Mouse (Mus musculus) bone marrow macrophage, adult 2 months (primary cell): ENCODE data around the gene Cask. TPM values are rescaled to one million over a fixed set of nuclear protein-coding genes. Genes with fewer than 3 reads are reported as not detected.
A peak's percentile ranks its signal among the peaks of the same experiment; 100 is the strongest.

Source experiments
- H3K27ac ChIP-seq: 2 replicates; pipeline ENCODE4 v1.5.1; 2012; ENCODE audit warnings: low read depth, low read length; ENCODE audit not compliant: insufficient read depth
- H3K4me1 ChIP-seq: 2 replicates; pipeline ENCODE4 v1.6.1; 2012; ENCODE audit warnings: low read length; ENCODE audit not compliant: control insufficient read depth, insufficient read depth
- H3K4me3 ChIP-seq: 2 replicates; pipeline ENCODE4 v1.5.1; 2012; ENCODE audit warnings: mild to moderate bottlenecking, low read length, moderate library complexity; ENCODE audit not compliant: insufficient read depth
- CTCF ChIP-seq: IDR thresholded peaks from 2 replicates; pipeline ENCODE4 v1.5.1; 2012; ENCODE audit warnings: low read depth, mild to moderate bottlenecking, low read length, moderate library complexity
- POLR2A ChIP-seq: IDR thresholded peaks from 2 replicates; pipeline ENCODE4 v1.6.1; 2012; ENCODE audit warnings: mild to moderate bottlenecking, low read depth, low read length, borderline replicate concordance
- polyA plus RNA-seq: library from polyadenylated mRNA; stranded (reverse); fragments of >200 nt; gene quantifications from 2 replicates; pipeline ENCODE4 v1.2.4, GENCODE M21; 2012; ENCODE audit not compliant: missing spikeins, insufficient read depth, insufficient read length

The Cask gene
- 19.8 and 24.9 TPM in 2 replicates for polyA plus RNA-seq

DNA sequence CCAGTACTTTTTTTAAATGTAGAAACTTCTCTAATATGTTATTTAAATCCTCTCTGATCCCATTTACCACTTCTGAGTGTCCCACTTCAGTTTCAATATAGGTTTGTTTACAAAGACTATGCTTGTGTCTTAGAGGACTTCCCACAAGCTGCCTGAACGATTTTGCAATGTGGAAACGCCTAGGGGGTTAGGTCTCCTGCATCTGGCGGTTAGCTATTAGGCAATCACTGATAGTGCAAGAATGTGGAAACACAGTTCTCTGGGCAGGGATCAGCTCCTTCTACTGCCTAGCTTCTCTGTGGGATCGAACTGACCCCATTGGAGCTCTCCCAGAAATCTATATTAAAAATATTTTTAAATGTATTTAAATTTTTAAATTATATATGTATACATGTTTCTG is at the start of gene Cask:
Gene Cask, minus strand, starts transcription at position 83 of the 400 bp plus-strand sequence.
- Histone ChIP-seq H3K4me3 (no peak within 1 kb of the TSS), H3K27ac (peak within 1 kb of the TSS; percentile 55), H3K4me1 (peaks cover 2% of the 10 kb centered on the region; the same call in 1 of the 2 replicates)
- TF ChIP-seq CTCF (no peak), POLR2A (no peak)

DNA sequence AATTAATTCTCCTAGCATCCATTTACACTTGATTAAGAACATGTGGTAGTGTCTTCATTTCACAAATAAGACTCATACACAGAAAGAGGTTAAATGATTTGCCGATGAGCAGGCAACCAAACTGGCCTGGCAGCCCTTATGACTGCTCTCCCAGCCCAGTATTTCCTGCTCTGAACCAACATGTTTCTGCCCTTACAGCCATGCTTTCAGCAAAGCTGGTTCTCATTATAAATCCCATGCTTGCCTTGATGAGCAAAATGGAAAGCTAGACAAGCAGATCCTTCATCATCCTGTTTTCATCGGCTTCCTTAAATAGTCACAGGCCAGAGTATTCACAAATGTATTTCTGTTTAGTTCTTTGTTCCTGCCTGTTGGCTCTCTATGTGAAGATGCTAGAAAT is 38.8 kb upstream of the Cask start:
- H3K4me3 ChIP-seq, result no peak overlapping the region
- no peak overlapping the region for H3K27ac ChIP-seq
- TF ChIP-seq CTCF (no peak), POLR2A (no peak)
- no peaks in the 10 kb centered on the region for H3K4me1 ChIP-seq

DNA sequence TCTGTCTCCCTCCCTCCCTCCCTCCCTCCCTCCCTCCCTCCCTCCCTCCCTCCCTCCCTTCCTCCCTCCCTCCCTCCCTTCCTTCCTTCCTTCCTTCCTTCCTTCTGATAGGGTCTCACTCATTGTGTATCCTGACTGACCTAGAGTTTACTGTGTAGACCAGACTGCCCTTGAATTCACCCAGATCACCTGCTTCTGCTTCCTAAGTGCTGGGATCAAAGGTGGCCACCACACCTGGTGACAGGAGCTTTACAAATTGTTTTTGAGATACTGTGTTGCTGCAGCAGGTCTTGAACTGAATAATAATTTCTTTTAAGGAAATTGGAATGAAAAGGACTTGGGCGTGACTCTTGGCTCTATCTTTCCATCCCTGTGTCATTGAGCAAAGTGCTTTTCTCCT is 33.2 kb upstream of the Cask start:
- TF ChIP-seq POLR2A (no peak), CTCF (no peak)
- no peak overlapping the region for H3K4me3 ChIP-seq
- no peak overlapping the region for H3K27ac ChIP-seq
- no peaks in the 10 kb centered on the region for H3K4me1 ChIP-seq

DNA sequence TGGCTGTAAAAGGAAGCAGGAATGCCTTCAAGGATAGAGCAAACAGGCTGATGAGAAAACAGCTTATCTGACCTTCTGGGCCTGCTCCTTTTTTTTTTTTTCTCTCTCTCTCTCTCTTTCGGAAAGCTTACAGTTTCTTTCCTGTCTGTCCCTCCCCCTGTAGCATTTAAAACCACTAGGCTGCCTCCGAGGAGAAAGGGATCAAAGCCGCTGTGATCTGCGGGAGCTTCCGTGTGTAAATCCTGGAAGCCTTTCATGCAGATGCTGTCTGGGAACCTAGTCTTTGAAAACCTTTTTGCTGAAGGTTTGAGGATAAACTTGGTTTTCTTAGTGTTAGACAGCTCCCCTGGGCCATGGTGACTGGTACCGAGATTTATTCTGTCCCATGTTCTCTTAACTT is 30.8 kb upstream of the Cask start:
- H3K4me1 ChIP-seq, result no peaks in the 10 kb centered on the region
- no peak overlapping the region for H3K27ac ChIP-seq
- no peak for TF ChIP-seq CTCF
- no peak for TF ChIP-seq POLR2A
- no peak overlapping the region for H3K4me3 ChIP-seq

DNA sequence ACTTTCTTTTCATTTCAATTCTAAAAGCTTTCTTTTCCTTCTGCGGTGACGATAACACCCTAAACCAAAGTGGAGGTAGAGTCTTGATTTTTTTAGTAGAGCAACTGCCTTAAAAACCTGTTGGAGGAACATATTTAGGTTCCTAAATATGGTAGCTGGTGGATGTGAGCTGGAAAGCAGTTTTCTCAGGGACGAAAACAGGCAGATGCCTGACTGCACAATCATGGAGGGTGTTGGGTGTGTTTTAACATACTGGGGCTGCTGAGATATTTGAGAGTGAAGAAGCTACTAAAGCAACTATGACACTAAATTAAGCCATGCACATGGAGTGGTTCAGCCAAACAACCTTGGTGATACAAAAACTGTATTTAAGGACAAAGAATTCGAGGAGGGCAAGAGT is 9.0 kb upstream of the Cask start:
- TF ChIP-seq CTCF (no peak), POLR2A (no peak)
- Histone ChIP-seq H3K4me1 (no peaks in the 10 kb centered on the region), H3K27ac (no peak overlapping the region), H3K4me3 (no peak overlapping the region)

DNA sequence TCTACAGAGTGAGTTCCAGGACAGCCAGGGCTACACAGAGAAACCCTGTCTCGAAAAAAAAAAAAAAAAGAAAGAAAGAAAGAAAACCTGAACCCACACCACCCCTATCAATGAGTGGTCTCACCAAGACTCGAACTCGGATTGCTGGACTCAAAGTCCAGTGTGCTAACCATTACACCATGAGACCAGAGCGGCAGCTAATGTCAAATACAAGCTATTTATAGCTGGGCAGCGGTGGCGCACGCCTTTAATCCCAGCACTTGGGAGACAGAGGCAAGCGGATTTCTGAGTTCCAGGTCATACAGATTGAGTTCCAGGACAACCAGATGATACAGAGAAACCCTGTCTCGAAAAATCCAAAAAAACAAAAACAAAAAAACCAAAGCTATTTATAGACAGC is 7.9 kb upstream of the Cask start:
- H3K27ac ChIP-seq, result no peak overlapping the region
- no peak overlapping the region for H3K4me3 ChIP-seq
- TF ChIP-seq POLR2A (no peak), CTCF (no peak)
- H3K4me1 ChIP-seq, result no peaks in the 10 kb centered on the region

DNA sequence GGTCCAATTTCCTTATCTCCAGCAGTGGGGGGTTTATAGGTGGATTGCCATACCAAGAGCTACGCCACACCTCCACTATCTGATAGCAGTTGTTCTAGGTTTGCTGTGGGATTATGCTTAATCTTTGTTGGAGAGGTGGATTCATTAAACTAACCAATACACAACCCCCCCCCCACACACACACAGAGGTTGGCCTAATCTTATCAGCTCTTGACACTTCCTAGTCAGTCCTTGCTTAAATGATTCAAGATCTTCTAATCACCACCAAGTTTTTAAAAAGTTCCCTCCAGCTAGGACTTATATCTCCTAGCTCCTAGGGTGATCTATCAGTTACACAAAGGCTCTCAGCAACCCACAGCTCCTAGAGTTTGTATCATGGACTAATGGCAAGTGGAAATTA is 2.7 kb downstream of the Cask start:
- no peak for TF ChIP-seq POLR2A
- no peak for TF ChIP-seq CTCF
- Histone ChIP-seq H3K27ac (no peak overlapping the region), H3K4me1 (peaks cover 2% of the 10 kb centered on the region; the same call in 1 of the 2 replicates), H3K4me3 (no peak overlapping the region)

DNA sequence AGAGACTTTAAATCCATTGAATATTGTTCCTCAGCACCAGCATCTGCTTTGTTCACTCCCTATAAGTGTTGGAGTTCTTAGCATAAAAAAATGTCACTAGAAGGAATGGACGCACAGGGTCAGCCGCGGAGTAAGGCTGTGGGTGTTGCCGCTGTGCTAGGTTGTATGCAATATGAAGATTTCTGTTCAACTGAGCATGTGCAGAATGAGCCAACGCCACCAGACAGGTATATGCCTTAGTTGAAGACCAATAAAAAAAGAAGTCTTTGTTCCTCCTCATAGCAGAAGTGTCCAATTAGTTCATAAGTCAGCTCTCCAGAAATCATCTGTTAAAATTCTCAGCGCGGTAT is 3.7 kb downstream of the Cask start:
- Histone ChIP-seq H3K27ac (no peak overlapping the region), H3K4me1 (peaks cover 2% of the 10 kb centered on the region; the same call in 1 of the 2 replicates)

DNA sequence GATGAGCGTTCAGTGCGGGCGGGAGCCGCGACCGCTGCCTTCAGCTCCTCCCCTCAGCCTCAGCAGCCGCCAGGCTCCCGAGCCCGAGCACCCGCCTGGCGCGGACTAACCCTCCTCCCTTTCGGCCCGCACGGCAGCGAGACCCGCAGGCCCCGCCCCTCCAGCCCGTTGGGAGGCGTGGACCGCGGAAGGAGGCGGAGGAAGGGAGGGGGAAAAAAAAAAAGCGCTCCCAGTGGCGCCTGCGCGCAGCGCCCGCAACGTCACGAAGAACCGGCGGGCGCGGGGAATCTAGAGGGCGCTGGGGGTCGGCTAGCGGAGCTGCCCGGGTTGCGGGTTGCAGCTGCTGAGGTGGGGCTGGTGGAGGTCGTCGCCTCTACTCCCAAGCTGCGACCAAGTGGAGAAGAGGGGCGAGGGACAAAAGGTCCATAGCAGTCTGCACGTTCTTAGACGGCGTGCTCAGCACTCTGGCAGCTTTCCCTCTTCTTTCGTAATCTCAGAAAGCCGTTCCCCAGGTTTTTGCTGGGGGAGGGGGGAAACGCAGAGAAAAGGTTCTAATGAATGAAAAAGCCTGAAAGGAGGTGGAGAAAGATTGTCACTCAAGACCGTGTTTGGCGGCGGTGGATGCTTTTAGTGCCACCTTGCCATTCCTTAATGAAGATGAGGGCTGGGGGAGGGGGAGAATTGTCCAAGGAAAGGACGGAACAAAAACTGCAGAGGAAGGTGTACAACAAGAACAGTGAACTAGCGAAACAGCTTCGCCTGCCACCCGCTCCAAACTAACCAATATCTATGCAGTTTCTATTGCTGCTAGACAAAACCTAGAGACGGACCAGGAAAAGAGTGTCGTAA is 4.3 kb downstream of the Cask start:
- Histone ChIP-seq H3K27ac (peak overlapping the region; percentile 51), H3K4me3 (peak overlapping the region; percentile 71)
- TF ChIP-seq CTCF, result no peak
- TF ChIP-seq POLR2A, result no peak

More for the DNA sequence above, 3.7 kb downstream of the Cask start:
- no peak for TF ChIP-seq POLR2A
- TF ChIP-seq CTCF, result no peak
- peak overlapping the region; percentile 71 for H3K4me3 ChIP-seq

DNA sequence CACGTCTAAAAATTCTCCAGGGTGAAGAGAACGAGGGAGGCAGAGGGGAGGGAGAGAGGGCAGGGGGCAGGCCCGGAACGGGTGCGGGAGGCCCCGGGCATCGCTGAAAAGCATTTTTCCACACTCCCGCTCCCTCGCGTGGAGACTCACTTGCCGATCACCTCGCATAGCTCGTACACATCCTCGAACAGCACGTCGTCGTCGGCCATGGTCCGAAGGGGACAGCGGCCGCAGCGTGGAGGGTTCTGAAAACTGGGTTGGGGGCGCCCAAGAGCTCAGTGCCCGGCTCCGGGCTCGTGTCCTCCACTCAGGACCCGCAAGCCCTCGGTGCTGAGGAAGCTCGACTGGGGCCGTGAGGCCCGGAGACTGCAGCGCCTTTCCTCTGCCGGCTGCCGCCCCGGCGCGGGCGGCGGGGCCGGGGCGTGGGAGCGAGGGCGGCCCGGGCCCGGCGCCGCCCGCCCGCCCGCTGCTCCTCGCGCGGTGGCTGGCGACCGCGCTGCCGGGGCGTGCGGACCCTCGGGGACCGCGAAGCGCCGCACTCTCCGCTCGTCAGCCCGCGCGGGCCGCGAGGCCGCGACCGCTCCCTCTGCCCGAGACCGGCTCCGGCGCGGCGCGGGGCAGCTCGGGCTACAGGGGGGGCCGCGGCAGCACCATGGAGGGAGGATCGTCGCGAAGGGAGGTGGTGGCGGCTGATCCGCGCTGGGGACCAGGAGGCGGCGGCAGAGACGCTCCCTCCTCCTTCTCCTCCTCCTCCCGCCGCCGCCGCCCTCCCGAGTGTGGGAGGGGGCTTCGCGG is 5.1 kb downstream of the Cask start:
- Histone ChIP-seq H3K27ac (peak overlapping the region; percentile 51), H3K4me3 (peak overlapping the region; percentile 71), H3K4me1 (no peaks in the 10 kb centered on the region)
- TF ChIP-seq CTCF, result no peak
- no peak for TF ChIP-seq POLR2A

More for the DNA sequence above, 4.3 kb downstream of the Cask start:
- H3K4me1 ChIP-seq, result peaks cover 2% of the 10 kb centered on the region; the same call in 1 of the 2 replicates
